Mouse (Mus musculus) thymus, postnatal 36 days (tissue): ENCODE results near the gene Pgm2l1.

Experiments used
- DNase-seq, 2 experiments: peaks; one replicate each; pipeline ENCODE4 v3.0.0; 2022; ENCODE audit warnings: mixed read lengths in 2 of 2

Pgm2l1 gene

DNA sequence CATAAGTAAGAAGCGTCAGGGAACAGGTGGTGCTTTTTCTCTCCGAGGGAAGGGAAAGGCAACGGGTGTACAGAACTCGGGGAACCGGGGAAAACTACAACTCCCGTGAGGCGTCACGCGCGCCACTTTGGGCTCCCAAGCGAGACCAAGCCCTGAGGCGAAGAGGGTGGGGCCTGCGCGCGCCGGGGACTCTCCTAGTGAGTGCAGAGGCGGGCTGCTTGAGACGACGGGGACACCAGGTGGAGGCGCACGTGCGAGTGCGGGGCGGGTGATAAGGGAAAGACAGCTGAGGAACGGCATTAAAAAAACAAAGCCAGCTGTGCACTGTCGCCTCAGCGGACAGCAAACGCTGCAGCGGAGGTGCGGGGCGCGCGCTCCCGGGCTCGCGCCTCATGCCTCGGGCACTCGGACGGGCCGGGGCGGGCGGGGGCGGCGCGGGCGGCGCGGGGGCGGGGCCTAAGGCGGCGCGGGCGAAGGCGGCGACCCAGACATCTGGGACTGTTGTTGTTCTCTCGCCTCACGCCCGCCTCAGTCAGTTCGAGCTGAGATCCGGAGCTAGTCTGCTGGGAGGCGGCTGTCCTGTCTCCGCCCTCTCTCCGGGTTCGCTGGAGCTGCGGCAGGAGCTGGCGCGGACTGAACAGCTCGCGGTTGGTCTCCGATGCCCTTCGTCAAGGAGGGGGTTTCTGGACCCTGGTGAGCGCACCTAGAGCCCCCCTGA, at the start of gene Pgm2l1:
Pgm2l1 (plus strand) TSS at position 237 of the 718 bp plus-strand sequence.
- DNase-seq, result peak; percentile 98 to 99

DNA sequence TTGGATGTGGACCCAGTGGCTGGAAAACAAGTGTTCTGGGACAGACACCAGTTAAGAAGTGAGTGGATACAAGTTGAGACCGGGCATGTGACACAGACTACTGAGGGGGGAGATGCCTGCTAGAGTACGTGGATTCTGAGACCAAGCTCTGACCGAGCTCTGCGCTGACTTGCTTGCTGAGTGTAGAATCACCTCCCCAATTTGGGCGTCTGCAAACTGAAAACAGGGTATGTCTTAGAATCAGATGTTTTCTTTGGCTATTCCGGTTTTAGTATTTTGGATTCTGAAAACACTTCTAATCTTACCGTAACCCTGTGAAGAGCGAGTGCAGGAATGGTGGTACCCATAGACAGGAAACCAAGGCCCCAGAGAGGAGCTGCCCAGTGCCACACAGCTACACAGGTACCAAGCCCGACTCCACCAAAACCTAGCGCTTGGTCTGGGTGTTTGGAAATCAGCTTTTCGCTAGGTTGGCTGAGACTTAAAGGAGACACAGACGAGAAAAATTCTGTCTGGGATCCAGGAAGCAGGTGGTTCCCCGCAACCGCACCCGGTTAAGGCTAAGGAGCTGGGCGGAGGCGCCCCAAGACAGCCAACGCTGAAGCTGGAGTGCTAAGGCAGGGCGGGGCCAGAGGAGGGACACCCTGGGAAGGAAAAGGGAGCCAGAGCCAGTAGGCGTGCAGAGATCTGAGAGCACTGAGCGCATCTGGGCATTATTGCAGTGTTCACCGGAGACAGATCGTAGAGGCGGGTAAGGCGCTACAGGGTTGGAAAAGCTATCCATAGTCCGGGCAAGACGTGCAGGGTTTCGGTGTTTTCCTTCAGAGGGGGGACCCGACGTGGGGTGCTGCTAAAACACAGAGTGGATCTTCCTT, 48.9 kb upstream of the Pgm2l1 start:
- DNase-seq, result peak; percentile 41 to 54

DNA sequence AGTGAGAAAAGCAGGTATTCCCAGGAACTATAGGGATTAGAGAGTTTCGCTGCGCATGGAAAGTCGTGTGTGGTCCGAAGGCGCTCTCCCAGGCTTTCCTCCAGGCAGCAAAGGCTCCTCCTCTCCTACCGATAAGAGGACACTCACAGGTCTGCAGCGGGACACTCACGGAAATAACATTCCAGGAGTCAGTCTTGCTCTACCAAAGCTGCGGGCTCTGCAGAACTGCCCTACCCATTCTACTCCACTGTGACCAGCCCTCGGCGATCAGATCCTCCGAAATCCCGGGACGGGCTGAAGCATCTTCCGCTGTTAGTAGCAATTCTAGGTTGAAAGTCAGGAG, 48.3 kb upstream of the Pgm2l1 start:
- no peak for DNase-seq

DNA sequence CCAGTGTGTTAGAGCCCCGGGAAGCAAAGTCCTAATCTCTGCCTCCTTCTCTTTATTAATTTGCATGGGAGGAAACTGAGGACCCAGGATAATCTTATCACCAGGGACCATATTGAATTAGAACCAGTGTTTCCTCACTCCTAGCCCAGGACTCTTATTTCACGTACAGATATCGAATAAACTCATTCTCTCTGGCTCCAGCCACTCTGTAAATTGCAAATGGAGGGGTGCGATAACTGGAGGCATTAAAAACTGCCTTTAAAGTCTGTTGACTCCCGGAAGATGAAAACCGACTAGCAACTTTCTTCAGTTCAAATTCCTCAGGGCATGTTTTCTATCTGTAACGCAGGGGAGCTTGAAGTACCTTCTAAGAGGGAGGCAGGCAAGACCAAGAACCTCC, 47.8 kb upstream of the Pgm2l1 start:
- DNase-seq, result no peak

DNA sequence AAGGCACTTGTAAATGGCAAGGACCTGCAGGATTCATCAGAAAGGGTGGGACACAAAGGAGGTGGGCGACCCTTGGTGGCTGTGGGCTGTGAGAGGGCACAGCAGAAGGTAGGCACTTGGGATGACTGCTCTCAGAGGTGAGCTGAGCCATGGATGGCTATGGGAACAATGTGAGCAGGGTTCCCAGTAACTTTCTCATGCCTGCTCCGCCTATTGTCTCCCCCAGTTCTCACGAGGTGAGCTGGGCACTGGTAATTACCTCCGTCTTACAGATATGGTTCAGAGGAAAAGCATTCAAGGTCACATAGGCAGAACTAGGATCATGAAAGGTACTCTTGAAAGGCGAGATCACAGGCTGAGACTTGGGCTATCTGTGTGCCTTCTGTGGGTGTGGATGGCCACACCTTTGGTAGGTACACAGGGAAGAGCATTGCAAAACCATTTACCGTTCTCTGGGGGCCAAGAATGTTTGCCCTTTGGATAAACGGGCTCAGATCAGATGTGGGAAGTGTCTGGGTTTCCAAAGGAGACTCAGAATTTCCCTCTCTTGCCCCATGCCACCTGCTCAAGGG, 47.3 kb upstream of the Pgm2l1 start:
- no peak for DNase-seq

DNA sequence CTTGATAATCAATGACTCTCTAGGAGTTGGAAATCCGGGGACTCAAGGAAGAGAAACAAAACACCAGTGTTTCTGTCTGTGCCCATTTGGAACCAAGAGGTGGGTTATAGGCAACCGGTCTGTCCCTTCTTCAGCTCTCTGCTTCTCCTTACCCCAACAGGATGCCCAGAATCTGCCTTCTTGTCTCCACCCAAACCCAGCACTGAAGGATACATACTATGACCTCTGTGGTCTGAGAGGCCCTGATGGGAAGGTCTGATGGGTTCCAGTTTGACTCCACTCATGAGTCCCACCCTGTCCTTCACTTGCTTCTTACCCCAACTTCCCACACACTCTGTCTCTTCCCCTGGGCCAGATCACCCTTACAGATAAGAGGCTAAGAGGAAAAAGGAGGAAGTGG, 46.0 kb upstream of the Pgm2l1 start:
- DNase-seq, result no peak

DNA sequence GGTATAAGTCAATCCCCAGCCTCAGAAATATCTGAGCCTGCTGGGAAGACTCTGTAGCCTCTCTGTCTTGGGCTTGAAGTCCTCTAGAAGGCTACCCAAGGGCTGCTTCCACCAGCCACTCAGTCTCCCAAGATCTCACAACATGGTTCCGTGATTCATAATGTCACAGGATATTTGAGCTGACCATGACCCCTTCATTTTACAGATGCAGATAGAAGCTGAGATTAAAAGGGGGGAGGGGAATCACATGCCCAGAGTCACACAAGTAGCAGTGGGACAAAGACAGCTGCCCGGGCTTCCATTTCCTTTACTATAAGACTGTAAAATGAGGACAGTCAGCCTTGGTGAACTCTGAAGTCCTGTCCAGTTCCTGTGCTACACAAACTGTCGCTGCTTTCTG, 45.6 kb upstream of the Pgm2l1 start:
- DNase-seq, result no peak

DNA sequence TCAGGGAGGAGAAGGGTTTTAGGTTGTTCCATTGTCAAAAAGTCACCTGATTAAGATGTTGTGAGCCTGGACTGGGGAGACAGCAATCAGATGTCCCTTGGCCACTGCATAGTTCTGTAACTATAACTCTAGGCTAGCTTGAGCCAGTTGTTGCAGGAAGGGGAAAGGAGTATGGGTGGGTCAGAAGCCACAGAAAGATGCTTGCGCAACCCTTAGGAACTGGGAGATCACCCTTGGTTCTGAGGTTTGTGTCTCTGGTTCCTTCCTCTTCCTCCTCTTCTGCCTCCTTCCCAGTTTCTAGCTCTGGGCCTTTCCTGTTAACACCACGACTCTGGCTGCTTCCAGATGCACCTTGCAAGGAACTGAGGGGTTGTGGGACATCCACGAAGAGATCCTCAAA, 44.8 kb upstream of the Pgm2l1 start:
- no peak for DNase-seq

DNA sequence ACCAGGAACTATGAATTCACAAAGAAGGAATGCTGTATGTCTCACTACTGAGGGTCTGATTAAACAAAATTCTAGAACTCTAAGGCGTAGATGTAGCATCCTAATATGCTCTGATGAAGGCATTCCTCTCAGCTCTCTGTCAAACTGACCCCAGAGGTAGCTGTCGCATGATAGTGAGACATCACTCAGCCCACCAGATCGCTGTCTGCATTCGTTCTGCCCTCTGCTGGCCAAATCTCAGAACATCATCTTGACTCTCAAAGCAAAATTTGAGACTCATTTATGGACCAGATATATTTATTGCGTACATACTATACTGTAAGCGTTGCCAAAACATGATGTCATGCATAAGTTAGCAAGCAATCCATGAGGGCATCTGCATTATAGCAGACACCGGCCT, 39.6 kb upstream of the Pgm2l1 start:
- peak; percentile 17 to 38 for DNase-seq

DNA sequence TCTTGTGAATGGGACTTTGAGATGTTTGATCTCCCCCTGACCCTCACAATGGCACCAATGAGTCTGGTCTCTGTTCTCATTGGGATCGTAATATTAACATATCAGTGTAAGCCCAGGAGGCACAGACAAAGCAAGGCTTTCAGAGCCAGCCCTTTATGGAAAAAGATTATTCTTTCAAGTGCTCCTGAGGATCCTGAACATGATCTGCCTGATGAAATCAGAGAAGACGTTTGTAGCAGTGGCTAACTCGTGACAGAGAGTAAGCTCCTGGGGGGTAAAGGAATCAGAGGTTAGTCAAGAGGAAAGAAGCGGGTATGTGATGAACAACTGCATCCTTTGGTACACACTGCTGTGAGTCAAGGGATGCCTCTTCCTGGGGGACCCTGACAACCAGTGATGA, 37.0 kb upstream of the Pgm2l1 start:
- no peak for DNase-seq

DNA sequence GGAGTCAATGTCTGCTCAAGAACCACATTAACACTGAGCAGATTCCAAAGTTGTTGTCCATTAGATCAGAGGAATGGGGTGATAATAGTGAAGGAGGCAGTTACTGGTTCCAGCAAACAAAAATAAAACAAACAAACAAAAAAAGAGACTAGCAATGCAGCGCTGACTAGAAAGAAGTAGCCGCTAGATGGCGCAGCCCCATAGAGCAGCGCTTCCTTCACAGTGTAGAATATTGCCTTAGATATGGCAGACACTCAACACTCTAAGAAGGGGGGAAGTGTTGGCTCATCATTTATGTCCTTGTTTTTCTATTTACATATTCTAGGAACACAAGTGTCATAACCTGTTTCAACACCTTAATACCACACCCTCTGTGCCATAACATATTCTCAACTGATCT, 36.4 kb upstream of the Pgm2l1 start:
- DNase-seq, result peak; percentile 45 to 53

DNA sequence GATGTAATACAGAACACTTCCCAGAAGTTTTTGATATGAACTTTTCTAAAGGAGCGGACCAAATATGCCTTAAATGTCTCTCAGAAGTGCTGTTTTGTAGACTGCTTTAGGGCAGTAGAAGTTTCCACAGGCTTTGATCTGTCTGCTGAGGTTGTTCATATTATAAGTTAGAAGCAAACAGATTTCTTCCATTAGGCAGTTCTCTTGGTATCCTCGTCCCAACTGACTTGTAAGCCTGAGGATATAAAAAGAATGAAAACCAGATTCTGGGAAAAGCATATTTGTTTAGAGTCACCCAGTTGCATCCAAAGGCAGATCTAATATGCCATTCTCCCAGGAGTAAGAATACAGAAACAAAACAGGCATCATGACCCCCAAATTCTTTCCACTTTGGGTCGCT, 26.0 kb upstream of the Pgm2l1 start:
- no peak for DNase-seq

DNA sequence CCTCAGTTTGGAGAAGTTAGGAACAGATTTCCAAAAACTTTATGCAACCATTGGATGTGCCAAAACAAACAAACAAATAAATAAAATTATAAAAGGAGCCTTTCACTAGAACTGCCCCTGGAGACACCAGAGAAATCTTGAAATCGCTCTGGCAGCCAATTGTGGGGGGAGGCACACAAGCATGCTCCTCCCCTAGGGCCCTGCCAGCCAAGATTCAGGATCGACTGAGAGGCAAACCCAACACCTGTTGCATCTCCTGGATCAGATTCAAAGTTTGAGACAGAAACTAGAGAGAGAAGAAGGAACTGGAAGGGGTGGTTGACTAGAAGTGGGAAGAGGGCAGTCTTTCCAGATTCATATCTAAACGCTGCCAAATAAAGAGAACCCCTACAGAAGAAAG, 23.6 kb upstream of the Pgm2l1 start:
- DNase-seq, result no peak

DNA sequence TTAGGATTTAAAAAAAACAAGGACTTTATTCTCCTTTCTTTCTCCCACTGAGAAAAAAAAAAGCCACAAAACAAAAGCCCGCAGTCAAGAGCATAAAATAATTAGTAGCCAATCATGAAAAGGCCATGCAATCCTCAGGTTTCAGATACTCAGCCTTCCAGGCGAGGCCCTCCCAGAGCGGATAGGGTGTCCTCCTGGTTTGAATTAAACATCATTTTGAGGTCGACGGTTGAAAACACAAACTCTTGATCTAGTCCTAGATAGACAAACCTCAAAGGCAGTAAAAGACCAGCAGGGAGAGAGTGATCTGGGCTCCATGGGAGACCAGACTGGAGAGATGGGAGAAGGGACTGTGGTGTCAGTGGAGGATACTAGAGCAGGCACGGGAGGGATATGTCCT, 22.3 kb upstream of the Pgm2l1 start:
- DNase-seq, result no peak

DNA sequence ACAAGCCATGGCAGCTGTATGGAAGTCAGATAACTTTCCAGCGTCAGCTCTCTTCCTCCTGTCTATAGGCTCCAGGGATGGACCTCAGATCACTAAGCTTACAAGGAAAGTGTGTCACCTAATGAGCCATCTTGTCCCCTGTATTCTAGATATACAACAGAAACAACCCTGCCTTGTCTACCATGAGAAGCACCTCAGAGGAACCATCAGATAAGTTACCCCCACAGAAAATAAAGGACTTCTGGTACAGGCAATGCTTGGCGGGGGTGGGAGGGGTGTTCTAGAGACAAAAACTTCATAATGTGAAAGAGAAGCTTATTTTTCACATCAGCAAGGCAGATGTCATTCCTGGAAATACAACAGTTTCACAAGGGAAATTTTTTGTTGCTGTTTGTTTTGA, 21.1 kb upstream of the Pgm2l1 start:
- DNase-seq, result no peak

DNA sequence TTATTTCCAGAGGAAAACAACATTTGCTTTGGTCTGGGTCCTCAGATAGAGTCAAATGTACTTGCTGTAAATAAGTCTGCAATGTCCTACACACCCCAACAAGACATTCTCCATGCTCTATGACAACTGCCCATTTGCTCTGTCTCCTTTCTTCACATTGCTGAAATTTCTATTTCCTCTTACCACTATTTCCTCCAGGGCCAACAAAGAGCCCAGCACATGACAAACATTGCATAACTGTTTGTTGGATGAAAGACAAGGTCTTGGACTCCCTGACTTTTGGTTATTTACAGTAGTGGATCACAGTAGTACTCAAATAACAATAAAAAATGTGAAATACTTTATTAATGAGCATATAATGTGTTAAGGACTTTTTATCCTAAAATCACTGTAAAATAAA, 19.3 kb upstream of the Pgm2l1 start:
- DNase-seq, result no peak

DNA sequence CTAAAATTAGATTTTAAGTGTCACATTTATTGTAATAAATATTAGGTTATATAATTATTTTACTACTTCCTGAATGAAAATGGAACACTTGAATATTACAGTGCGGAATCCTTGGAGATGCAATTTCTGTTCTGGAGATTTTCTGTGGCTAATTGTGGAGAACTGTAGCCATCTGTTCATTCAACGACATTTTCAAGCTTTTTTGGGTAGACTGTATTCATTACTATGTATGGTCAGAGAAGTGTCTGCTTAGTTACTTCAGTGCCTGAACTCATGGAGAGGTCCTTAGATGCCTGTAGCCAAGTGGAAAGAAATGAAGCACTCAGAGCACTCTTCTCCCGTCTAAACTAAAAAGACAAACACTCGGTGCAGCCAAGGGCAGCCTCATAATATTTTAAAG, 12.9 kb upstream of the Pgm2l1 start:
- DNase-seq, result no peak

DNA sequence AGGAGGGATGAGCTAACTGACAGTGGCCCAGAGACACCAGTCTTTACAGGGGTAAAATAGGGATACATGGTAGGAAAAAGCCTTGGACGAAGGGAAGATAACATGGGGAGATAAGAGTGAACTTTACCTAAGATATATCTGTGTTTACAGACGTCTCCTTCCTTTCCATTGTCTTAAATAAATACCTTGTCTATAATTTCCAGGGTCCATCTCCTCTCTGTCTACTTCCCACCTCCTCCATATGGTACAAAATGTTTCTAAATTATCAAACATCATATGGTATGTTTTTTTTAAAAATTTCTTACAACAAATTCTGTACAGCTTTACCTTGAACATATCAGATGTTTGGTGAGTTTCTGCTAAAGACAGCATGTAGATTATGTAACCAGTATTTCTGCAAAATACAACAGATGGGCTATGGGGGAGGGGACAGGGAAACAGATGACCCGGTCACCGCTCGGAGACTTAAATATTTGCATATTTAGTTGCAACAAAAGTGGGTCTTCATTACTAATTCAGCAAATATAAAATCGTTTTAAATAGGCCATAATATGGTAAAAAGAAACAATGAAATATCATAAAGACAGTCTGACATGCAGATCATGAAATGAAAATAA, 12.0 kb upstream of the Pgm2l1 start:
- no peak for DNase-seq

DNA sequence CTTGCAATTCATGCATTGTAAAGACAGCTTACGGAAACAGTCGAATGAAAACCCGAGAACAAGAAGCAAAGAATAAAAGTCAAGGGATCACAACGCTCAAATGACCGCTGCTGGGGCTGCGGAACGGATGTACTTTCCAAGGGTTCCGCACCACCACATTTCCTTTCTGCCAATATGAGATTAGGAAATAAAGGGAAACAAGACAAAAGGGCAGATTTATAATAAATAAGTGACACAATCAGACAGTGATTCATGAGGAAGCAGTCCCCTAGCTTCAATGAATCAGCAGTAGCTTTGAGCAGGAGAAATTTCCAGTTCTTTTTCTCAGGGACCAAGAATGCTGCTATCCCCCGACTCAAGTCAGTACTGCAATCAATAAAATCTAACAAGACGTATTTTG, 11.2 kb upstream of the Pgm2l1 start:
- DNase-seq, result no peak

DNA sequence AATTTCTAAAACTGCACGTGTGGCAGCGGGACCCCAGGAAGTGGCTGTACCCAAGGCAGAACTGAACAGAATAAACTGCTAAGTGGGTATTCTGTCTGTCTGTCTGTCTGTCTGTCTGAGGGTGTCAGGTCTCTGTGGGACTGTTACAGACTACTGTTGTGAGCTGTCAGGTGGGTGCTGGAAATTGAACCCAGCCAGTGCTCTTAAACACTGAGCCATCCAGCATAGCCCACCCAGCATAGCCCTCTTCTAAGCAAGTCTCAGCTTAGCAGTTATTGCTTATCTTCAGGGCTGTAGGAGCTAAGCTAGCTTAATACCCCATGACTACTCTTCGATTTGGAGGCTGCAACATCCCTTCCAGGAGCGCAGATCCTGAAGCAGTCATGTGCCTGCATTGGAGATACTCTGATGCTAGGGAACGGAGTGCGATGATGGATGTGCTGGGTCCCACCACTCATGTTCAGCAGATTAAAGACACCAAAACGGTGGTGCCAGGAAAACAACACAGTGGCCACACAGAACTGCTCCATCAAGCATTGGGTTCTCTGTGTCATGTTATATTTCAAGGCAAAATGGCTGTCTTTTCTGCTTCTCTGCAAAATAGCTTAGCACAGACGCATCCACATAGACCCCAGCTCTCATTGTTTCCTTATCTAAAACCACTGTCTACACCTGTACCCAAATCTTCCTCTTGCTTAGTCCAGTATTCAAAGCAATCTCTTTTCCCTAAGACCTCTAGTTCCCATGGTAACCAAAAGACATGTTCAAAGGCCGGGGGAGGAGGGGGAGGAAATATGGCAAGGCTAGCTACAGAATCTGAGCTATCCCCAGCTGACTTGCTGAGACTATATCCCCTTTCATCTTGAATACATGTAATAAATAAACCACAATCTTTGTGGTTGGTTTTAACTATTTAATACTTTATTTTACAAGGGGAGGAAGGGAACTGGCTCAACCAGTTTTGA, 10.3 kb upstream of the Pgm2l1 start:
- no peak for DNase-seq

DNA sequence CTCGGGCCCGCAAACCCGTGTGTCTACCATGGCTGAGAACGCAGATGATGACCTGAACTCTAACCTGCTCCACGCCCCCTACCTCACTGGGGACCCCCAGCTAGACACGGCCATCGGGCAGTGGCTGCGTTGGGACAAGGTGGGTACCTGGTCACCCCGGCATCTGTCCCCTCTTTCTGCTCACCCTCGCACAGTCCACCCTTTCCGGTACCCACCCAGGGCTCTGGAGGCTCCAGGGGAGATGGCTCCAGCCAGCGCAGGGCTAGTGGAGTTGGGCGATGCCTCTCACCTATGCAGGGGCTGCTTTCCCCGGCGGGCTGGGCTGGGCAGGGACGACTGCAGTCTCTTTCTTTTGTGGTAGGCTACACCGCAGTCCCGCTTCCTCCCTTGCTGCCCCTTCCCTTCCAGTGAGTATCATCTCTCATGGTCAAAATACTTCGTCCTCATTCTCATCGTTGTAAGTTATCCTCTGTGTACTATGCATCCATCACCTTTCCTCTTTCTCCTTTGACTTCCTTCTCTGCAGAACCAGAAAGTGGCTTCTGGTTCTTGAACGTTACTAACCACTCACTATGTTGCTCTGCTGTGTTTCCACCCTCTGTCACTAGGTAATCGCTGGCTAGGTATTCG, 817 bp downstream of the Pgm2l1 start:
- peak in 1 of 2 experiments; percentile 48 for DNase-seq

DNA sequence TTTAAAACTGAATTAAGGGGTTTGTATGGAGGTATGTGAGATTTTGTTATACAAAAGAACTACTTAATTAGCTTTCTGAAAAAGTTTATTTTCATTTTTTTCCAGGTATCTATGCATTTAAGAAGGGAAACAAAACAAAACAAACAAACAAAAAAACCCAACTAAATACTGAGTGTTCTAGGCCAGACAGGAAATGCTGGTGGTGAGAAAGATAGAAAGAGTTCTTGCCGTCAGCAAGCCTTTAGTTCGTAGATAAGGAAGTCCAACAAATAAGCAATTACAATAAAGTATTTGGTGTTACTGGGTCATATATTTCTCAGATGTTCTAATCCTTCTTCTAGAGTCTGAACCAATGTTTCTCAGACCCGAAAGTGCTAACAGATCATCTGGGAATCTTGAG, 1.8 kb downstream of the Pgm2l1 start:
- DNase-seq, result no peak
